Mouse (Mus musculus) kidney, postnatal 0 days (tissue): ENCODE data around the gene Tmem216. TPM values are rescaled to one million over a fixed set of nuclear protein-coding genes. Genes with fewer than 3 reads are reported as not detected.
A peak's percentile ranks its signal among the peaks of the same experiment; 100 is the strongest.

Source experiments
- ATAC-seq: fragments of 200-750 bp; cut with Nextera tagmentation; replicated peaks from 2 replicates; pipeline ENCODE4 v1.8.0; 2017; ENCODE audit warnings: low read depth, moderate number of reproducible peaks, moderate TSS enrichment, moderate library complexity; ENCODE audit not compliant: low FRiP score
- DNase-seq: peaks from one replicate; pipeline ENCODE4 v3.0.0-alpha.2; 2016; ENCODE audit warnings: low spot score
- H3K27ac ChIP-seq: fragments of 300-500 bp; sonication (generic); 2 replicates; pipeline ENCODE4 v1.5.1; 2014; ENCODE audit warnings: mild to moderate bottlenecking
- H3K27me3 ChIP-seq: fragments of 300-500 bp; sonication (generic); 2 replicates; pipeline ENCODE4 v1.6.1; 2014; ENCODE audit warnings: low read length, mixed read lengths; ENCODE audit not compliant: insufficient read depth
- H3K36me3 ChIP-seq: fragments of 300-500 bp; sonication (generic); 2 replicates; pipeline ENCODE4 v1.6.1; 2014; ENCODE audit warnings: low read length, mixed read lengths; ENCODE audit not compliant: insufficient read depth
- H3K4me1 ChIP-seq: fragments of 300-500 bp; sonication (generic); replicated peaks from 2 replicates; pipeline ENCODE4 v1.6.1; 2014; ENCODE audit warnings: antibody characterized with exemption, low read length, mixed read lengths; ENCODE audit not compliant: insufficient read depth
- H3K4me2 ChIP-seq: fragments of 300-500 bp; sonication (generic); 2 replicates; pipeline ENCODE4 v1.6.1; 2014; ENCODE audit warnings: mild to moderate bottlenecking, low read length, moderate library complexity, mixed read lengths
- H3K4me3 ChIP-seq: fragments of 300-500 bp; sonication (generic); replicated peaks from 2 replicates; pipeline ENCODE4 v1.5.1; 2014; ENCODE audit warnings: low read depth, low read length
- H3K9ac ChIP-seq: fragments of 300-500 bp; sonication (generic); 2 replicates; pipeline ENCODE4 v1.6.1; 2014; ENCODE audit warnings: low read depth, low read length
- H3K9me3 ChIP-seq: fragments of 300-500 bp; sonication (generic); replicated peaks from 2 replicates; pipeline ENCODE4 v1.6.1; 2016; ENCODE audit warnings: low read length, inconsistent platforms, mixed read lengths
- CTCF ChIP-seq: IDR thresholded peaks from 2 replicates; pipeline ENCODE4 v1.5.1; 2016; ENCODE audit warnings: antibody characterized with exemption, low read depth, mild to moderate bottlenecking, moderate library complexity
- WGBS: fragments of 180-500 bp; shearing (Covaris S2); extraction: QIAGEN DNeasy Blood & Tissue Kit; methylation state at CpG from one replicate; pipeline ENCODE4 v1.1.7; 2014; 5-methylcytosine and 5-hydroxymethylcytosine counted together
- polyA plus RNA-seq: library from polyadenylated mRNA; unstranded; fragments of >200 nt; fragmentation: Nextera tagmentation; extraction: Ambion mirVana; gene quantifications from 2 replicates; pipeline ENCODE4 v1.2.1, GENCODE M21; 2015

The Tmem216 gene
- polyA plus RNA-seq, 1 experiment from 2014 or later: 49.7 TPM

DNA sequence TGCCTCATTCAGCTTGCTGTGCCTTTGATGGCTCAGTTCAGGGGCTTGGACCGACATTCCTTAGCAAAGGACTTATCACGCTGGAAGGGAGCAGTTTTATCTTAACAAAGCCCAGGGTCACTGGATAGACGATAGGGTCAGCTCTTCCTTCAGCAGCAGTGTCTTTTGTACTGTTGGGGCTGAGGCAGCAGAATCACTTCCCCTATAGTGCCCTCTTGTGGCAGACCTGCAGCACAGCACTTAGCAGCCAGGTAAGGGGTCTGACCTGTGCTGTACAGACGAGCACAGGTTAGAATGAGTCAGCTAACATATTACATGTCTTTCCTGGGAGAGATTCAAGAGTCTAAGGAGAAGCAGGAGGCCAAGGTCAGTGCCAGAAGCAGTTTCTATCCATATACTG is 53.5 kb downstream of the Tmem216 start:
- Histone ChIP-seq H3K9ac (no peak overlapping the region), H3K27me3 (no peaks in the 10 kb centered on the region), H3K4me2 (no peak overlapping the region), H3K9me3 (no peaks in the 10 kb centered on the region), H3K27ac (no peak overlapping the region), H3K4me3 (no peak overlapping the region), H3K4me1 (0 out of 2 replicates have a peak, but pooled peaks cover 4% of the 10 kb centered on the region), H3K36me3 (peaks cover 37% of the 10 kb centered on the region)
- 9% methylated on average over 4 of the region's 4 CpGs for WGBS
- ATAC-seq: 0 out of 2 replicates have a peak, but pooled peaks have one; percentile 36
- DNase-seq: peak; percentile 67
- peak; percentile 84 for TF ChIP-seq CTCF

DNA sequence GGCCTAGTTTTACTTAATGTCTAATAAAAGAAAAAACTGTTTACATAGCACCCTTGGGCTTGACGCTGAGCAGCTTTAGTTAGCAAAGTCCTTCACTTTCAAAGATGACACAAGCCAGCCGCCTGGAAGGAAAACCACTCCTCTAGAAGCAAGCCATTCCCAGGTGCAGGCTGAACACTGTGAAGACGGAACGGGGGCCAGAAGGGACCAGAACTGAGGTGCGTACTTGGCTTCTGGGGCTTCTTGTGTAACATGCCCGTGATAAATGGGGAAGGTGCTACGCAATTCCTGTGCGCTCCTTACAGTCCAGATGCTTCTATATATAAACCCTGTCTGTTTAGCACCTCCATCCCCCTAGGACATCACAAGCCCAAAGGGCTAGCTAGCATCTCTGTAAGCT is 55.5 kb downstream of the Tmem216 start:
- no peak overlapping the region for H3K4me3 ChIP-seq
- WGBS: 94% methylated on average over 8 of the region's 8 CpGs
- 0 out of 2 replicates have a peak, but pooled peaks cover 4% of the 10 kb centered on the region for H3K4me1 ChIP-seq
- H3K4me2 ChIP-seq: no peak overlapping the region
- peaks cover 32% of the 10 kb centered on the region for H3K36me3 ChIP-seq
- H3K27ac ChIP-seq: no peak overlapping the region
- DNase-seq (no peak), ATAC-seq (no peak)
- no peak overlapping the region for H3K9ac ChIP-seq
- TF ChIP-seq CTCF: no peak
- no peaks in the 10 kb centered on the region for H3K27me3 ChIP-seq
- no peaks in the 10 kb centered on the region for H3K9me3 ChIP-seq

DNA sequence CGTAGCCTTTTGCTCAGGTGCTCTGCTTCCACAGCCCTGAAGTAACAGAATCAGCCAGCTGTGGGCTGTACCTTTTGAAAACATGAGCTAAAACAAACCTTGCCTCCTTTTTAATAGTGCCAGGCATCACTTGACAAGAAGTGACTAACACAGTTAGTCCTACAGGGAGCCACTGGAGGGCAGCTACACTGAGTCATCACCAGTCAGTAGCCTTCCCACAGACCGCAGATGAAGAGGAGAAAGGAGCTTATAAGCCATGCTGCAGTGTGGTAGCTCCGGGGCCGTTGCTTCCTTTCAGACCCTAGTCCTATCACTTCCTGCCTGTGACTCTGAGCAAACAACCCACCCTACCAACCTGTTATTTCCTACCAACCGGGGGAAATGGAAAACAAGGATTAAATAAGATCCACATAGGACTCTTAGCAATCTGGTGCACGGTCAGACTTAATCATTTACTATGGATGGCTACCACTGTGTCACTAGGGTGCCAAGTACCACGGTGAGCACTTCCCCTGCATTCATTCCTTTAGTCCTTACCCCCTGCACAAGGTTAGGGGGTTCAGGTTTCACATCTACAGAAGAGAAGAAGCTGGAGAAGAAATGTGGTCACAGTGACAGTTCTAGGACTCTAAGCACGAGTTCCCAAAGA is 58.4 kb downstream of the Tmem216 start:
- WGBS: 28% methylated on average over 8 of the region's 8 CpGs
- TF ChIP-seq CTCF: 0 out of 2 replicates have a peak, but pooled peaks have one; percentile 10
- Histone ChIP-seq H3K4me3 (no peak overlapping the region), H3K36me3 (peaks cover 26% of the 10 kb centered on the region), H3K4me2 (no peak overlapping the region), H3K9ac (no peak overlapping the region), H3K27me3 (no peaks in the 10 kb centered on the region), H3K27ac (no peak overlapping the region), H3K9me3 (no peaks in the 10 kb centered on the region), H3K4me1 (0 out of 2 replicates have a peak, but pooled peaks cover 4% of the 10 kb centered on the region)
- DNase-seq (no peak), ATAC-seq (0 out of 2 replicates have a peak, but pooled peaks have one; percentile 45)

DNA sequence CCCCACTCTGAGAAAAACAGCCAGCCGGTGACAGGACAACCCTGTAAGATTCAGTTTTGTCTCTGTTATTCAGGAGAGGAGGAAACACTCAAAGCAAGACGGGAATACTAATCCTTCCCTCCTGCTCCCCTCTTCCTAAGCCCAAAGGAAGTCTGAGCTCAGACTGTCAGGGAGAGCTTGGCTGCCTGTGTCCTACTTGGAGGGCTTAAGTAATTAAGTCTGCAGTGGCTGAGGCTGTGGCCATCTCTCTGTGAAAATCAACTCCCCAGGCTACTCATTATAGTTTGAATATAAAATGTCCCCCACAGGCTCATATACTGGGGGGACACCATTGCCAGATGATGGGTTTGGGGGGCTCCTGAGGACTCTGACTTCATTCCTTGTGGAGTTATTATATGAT is 59.1 kb downstream of the Tmem216 start:
- H3K4me3 ChIP-seq: no peak overlapping the region
- H3K4me1 ChIP-seq: 0 out of 2 replicates have a peak, but pooled peaks cover 4% of the 10 kb centered on the region
- ATAC-seq: no peak
- no peak overlapping the region for H3K4me2 ChIP-seq
- DNase-seq: no peak
- H3K36me3 ChIP-seq: peaks cover 25% of the 10 kb centered on the region
- H3K27ac ChIP-seq: no peak overlapping the region
- H3K9me3 ChIP-seq: no peaks in the 10 kb centered on the region
- 59% methylated on average over 2 of the region's 2 CpGs for WGBS
- H3K27me3 ChIP-seq: no peaks in the 10 kb centered on the region
- no peak for TF ChIP-seq CTCF
- no peak overlapping the region for H3K9ac ChIP-seq

DNA sequence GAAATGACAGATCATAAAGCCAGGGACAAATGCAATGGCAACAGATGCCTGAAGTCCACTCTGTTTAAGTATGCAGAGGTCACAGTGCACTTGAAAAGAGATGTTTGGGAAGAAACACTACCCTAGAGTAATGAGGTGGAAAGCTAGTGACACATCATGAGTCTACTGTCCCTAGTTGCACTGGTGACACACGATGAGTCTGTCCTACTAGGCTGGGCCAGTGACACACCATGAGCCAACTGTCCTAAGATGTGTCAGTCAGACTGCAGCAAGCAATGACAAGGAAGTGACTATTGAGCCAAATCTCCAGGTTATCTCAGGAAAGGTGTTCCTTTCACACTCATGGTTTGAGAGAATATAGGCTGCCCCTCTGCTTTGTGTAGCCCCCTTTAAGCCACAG is 60.4 kb downstream of the Tmem216 start:
- Histone ChIP-seq H3K27me3 (no peaks in the 10 kb centered on the region), H3K4me3 (no peak overlapping the region), H3K36me3 (peaks cover 13% of the 10 kb centered on the region), H3K4me1 (0 out of 2 replicates have a peak, but pooled peaks cover 4% of the 10 kb centered on the region), H3K9me3 (no peaks in the 10 kb centered on the region), H3K9ac (no peak overlapping the region), H3K4me2 (no peak overlapping the region), H3K27ac (no peak overlapping the region)
- no peak for TF ChIP-seq CTCF
- no peak for ATAC-seq
- 33% methylated on average over 1 of the region's 1 CpGs for WGBS
- DNase-seq: no peak

DNA sequence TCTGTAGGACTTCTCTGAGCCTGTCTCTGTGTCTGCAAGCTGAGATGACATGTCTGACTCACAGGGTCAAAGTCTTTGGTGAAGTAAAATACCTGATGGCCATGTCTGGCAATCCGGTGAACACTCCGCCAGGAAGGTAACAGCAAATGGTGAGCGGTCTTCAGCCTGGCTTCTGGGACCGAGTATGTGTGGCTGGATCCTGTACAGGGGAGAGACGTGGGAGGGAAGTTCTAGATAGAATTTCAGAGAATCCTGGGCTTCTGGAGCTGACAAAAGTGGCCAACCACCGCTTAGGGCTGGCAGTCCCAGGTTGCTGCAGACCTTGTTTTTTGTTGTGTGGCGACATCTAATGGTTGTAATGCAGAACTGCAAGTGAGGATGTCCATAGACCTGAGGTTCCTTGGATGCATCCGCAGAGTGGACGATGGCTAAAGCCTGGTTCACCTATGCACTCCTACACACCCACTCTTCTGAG is 69.7 kb downstream of the Tmem216 start:
- peak; percentile 96 for TF ChIP-seq CTCF
- H3K27me3 ChIP-seq: no peaks in the 10 kb centered on the region
- WGBS: 16% methylated on average over 9 of the region's 9 CpGs
- no peak overlapping the region for H3K4me3 ChIP-seq
- no peak overlapping the region for H3K27ac ChIP-seq
- no peaks in the 10 kb centered on the region for H3K36me3 ChIP-seq
- no peak overlapping the region for H3K9ac ChIP-seq
- H3K4me2 ChIP-seq: no peak overlapping the region
- DNase-seq (peak; percentile 93), ATAC-seq (peak; percentile 60)
- no peaks in the 10 kb centered on the region for H3K9me3 ChIP-seq
- no peaks in the 10 kb centered on the region for H3K4me1 ChIP-seq

Other genes starting within 250 kb of the Tmem216 start
- 1.2 and 1.7 TPM in 2 replicates for gene Syt7, start 167.1 kb downstream of the Tmem216 start, polyA plus RNA-seq
- 0.80 and 0.84 TPM in 2 replicates for gene Lrrc10b, start 98.8 kb downstream of the Tmem216 start, polyA plus RNA-seq
- gene Ppp1r32, start 73.3 kb downstream of the Tmem216 start, polyA plus RNA-seq: not detected in 2 replicates
- gene Cpsf7, start 31.0 kb downstream of the Tmem216 start, polyA plus RNA-seq: 33.3 and 34.2 TPM in 2 replicates
- 55.3 and 57.4 TPM in 2 replicates for gene Sdhaf2, start 30.1 kb downstream of the Tmem216 start, polyA plus RNA-seq
- gene Cyb561a3, start 20.9 kb upstream of the Tmem216 start, polyA plus RNA-seq: 17.2 and 18.6 TPM in 2 replicates
- gene Tmem138, start 21.1 kb upstream of the Tmem216 start, polyA plus RNA-seq: 35.0 and 37.4 TPM in 2 replicates
- 205 and 225 TPM in 2 replicates for gene Ddb1, start 49.1 kb upstream of the Tmem216 start, polyA plus RNA-seq
- 42.2 and 54.4 TPM in 2 replicates for gene Tkfc, start 49.4 kb upstream of the Tmem216 start, polyA plus RNA-seq
- 2.7 and 3.0 TPM in 2 replicates for gene Vwce, start 78.0 kb upstream of the Tmem216 start, polyA plus RNA-seq
- gene Pga5, start 121.8 kb upstream of the Tmem216 start, polyA plus RNA-seq: 0.43 and 0.70 TPM in 2 replicates
- gene Vps37c, start 132.5 kb upstream of the Tmem216 start, polyA plus RNA-seq: 32.1 and 35.5 TPM in 2 replicates
- 0.11 and 0.23 TPM in 2 replicates for gene Cd5, start 182.8 kb upstream of the Tmem216 start, polyA plus RNA-seq